Mouse (Mus musculus) intestine, embryonic 14.5 days (tissue): ENCODE measurements around the gene Rasef. TPM values are rescaled to one million over a fixed set of nuclear protein-coding genes. Genes with fewer than 3 reads are reported as not detected.
"Not testable (repeated sequence)": the region's sequence is repeated elsewhere in the genome, so short reads cannot be mapped to it uniquely, and the experiment has no call there.

Source experiments
- ATAC-seq: fragments of 200-750 bp; cut with Nextera tagmentation; replicated peaks from 2 replicates; pipeline ENCODE4 v1.8.0; 2017; ENCODE audit warnings: low read depth, moderate number of reproducible peaks, moderate TSS enrichment, moderate library complexity; ENCODE audit not compliant: low FRiP score, low TSS enrichment
- DNase-seq: peaks from one replicate; pipeline ENCODE4 v3.0.0-alpha.2; 2018; ENCODE audit warnings: low spot score
- H3K27ac ChIP-seq: fragments of 300-500 bp; sonication (generic); 2 replicates; pipeline ENCODE4 v1.5.1; 2014; ENCODE audit warnings: low read depth, mild to moderate bottlenecking, control low read depth
- H3K27me3 ChIP-seq: fragments of 300-500 bp; sonication (generic); replicated peaks from 2 replicates; pipeline ENCODE4 v1.6.1; 2014; ENCODE audit warnings: low read length, control low read depth; ENCODE audit not compliant: control insufficient read depth, insufficient read depth
- H3K36me3 ChIP-seq: fragments of 300-500 bp; sonication (generic); 2 replicates; pipeline ENCODE4 v1.6.1; 2014; ENCODE audit warnings: low read length, control low read depth; ENCODE audit not compliant: control insufficient read depth, insufficient read depth
- H3K4me1 ChIP-seq: fragments of 300-500 bp; sonication (generic); replicated peaks from 2 replicates; pipeline ENCODE4 v1.6.1; 2014; ENCODE audit warnings: low read length, control low read depth, mixed read lengths; ENCODE audit not compliant: control insufficient read depth, insufficient read depth
- H3K4me2 ChIP-seq: fragments of 300-500 bp; sonication (generic); 2 replicates; pipeline ENCODE4 v1.6.1; 2014; ENCODE audit warnings: low read length
- H3K4me3 ChIP-seq: fragments of 300-500 bp; sonication (generic); 2 replicates; pipeline ENCODE4 v1.5.1; 2014; ENCODE audit warnings: low read depth, low read length, control low read depth, mixed read lengths
- H3K9ac ChIP-seq: fragments of 300-500 bp; sonication (generic); 2 replicates; pipeline ENCODE4 v1.6.1; 2014; ENCODE audit warnings: mild to moderate bottlenecking, low read length
- H3K9me3 ChIP-seq: fragments of 300-500 bp; sonication (generic); 2 replicates; pipeline ENCODE4 v1.6.1; 2016; ENCODE audit warnings: low read length, control low read depth; ENCODE audit not compliant: control insufficient read depth
- WGBS: fragments of 180-500 bp; shearing (Covaris S2); extraction: QIAGEN DNeasy Blood & Tissue Kit; methylation state at CpG from one replicate; pipeline ENCODE4 v1.1.7; 2014; 5-methylcytosine and 5-hydroxymethylcytosine counted together
- polyA plus RNA-seq: library from polyadenylated mRNA; unstranded; fragments of >200 nt; fragmentation: Nextera tagmentation; extraction: Ambion mirVana; gene quantifications from 2 replicates; pipeline ENCODE4 v1.2.1, GENCODE M21; 2014

The Rasef gene
- polyA plus RNA-seq, 1 experiment from 2014 or later = 7.7 TPM

GRCm38 (mm10) chr4:73773831-73774810, 16.7 kb downstream of the Rasef start:
- no peak overlapping the region for H3K4me2 ChIP-seq
- no peaks in the 10 kb centered on the region for H3K9me3 ChIP-seq
- no peak overlapping the region for H3K9ac ChIP-seq
- no peak for DNase-seq
- no peaks in the 10 kb centered on the region for H3K27me3 ChIP-seq
- 0 out of 2 replicates have a peak, but pooled peaks cover 2% of the 10 kb centered on the region for H3K4me1 ChIP-seq
- H3K36me3 ChIP-seq = no peaks in the 10 kb centered on the region
- H3K4me3 ChIP-seq = no peak overlapping the region
- peak; percentile 74 for ATAC-seq
- WGBS = 45% methylated on average over 5 of the region's 5 CpGs
- peak overlapping the region; percentile 9; the same call in 1 of the 2 replicates for H3K27ac ChIP-seq

- no peak for ATAC-seq
- H3K36me3 ChIP-seq = no peaks in the 10 kb centered on the region
- 0 out of 2 replicates have a peak, but pooled peaks cover 2% of the 10 kb centered on the region for H3K4me1 ChIP-seq
- no peaks in the 10 kb centered on the region for H3K9me3 ChIP-seq
- H3K4me3 ChIP-seq = no peak overlapping the region
- no peak overlapping the region for H3K4me2 ChIP-seq
- no peak for DNase-seq
- no peaks in the 10 kb centered on the region for H3K27me3 ChIP-seq
- H3K27ac ChIP-seq = no peak overlapping the region
- no peak overlapping the region for H3K9ac ChIP-seq
Observed at GRCm38 (mm10) chr4:73772028-73772427, 18.8 kb downstream of the Rasef start.

GRCm38 (mm10) chr4:73770592-73770991, 20.2 kb downstream of the Rasef start:
- ATAC-seq (no peak), DNase-seq (no peak)
- H3K4me3 ChIP-seq = no peak overlapping the region

GRCm38 (mm10) chr4:73768156-73768555, 22.6 kb downstream of the Rasef start:
- Histone ChIP-seq H3K27ac (no peak overlapping the region), H3K9ac (no peak overlapping the region)
- WGBS = 76% methylated on average over 3 of the region's 3 CpGs

More at GRCm38 (mm10) chr4:73770592-73770991, 20.2 kb downstream of the Rasef start:
- Histone ChIP-seq H3K9me3 (no peaks in the 10 kb centered on the region), H3K4me1 (0 out of 2 replicates have a peak, but pooled peaks cover 2% of the 10 kb centered on the region), H3K9ac (no peak overlapping the region), H3K36me3 (no peaks in the 10 kb centered on the region), H3K4me2 (no peak overlapping the region), H3K27ac (no peak overlapping the region), H3K27me3 (no peaks in the 10 kb centered on the region)

GRCm38 (mm10) chr4:73748219-73748618, 42.6 kb downstream of the Rasef start:
- Histone ChIP-seq H3K9me3 (no peaks in the 10 kb centered on the region), H3K4me1 (no peaks in the 10 kb centered on the region), H3K27me3 (no peaks in the 10 kb centered on the region), H3K27ac (no peak overlapping the region), H3K9ac (no peak overlapping the region), H3K4me2 (no peak overlapping the region), H3K36me3 (no peaks in the 10 kb centered on the region), H3K4me3 (no peak overlapping the region)
- no peak for DNase-seq
- WGBS = 85% methylated on average over 5 of the region's 5 CpGs
- ATAC-seq = no peak

More at GRCm38 (mm10) chr4:73768156-73768555, 22.6 kb downstream of the Rasef start:
- ATAC-seq = no peak
- H3K4me2 ChIP-seq = no peak overlapping the region
- H3K4me3 ChIP-seq = no peak overlapping the region
- no peaks in the 10 kb centered on the region for H3K27me3 ChIP-seq
- H3K36me3 ChIP-seq = no peaks in the 10 kb centered on the region
- DNase-seq = no peak
- H3K4me1 ChIP-seq = no peaks in the 10 kb centered on the region
- no peaks in the 10 kb centered on the region for H3K9me3 ChIP-seq

- H3K27me3 ChIP-seq = no peaks in the 10 kb centered on the region
- no peaks in the 10 kb centered on the region for H3K36me3 ChIP-seq
- ATAC-seq = no peak
- H3K9me3 ChIP-seq = no peaks in the 10 kb centered on the region
- no peak for DNase-seq
- H3K4me3 ChIP-seq = no peak overlapping the region
- H3K4me1 ChIP-seq = no peaks in the 10 kb centered on the region
- H3K9ac ChIP-seq = no peak overlapping the region
- H3K4me2 ChIP-seq = no peak overlapping the region
- no peak overlapping the region for H3K27ac ChIP-seq
- 92% methylated on average over 3 of the region's 3 CpGs for WGBS
Observed at GRCm38 (mm10) chr4:73739439-73739838, 51.4 kb downstream of the Rasef start.

GRCm38 (mm10) chr4:73719819-73720218, 71.0 kb downstream of the Rasef start:
- DNase-seq = no peak
- H3K4me3 ChIP-seq = no peak overlapping the region
- no peaks in the 10 kb centered on the region for H3K27me3 ChIP-seq
- 0 out of 2 replicates have a peak, but pooled peaks have one; percentile 23 for ATAC-seq
- no peaks in the 10 kb centered on the region for H3K36me3 ChIP-seq
- H3K9me3 ChIP-seq = no peaks in the 10 kb centered on the region
- no peaks in the 10 kb centered on the region for H3K4me1 ChIP-seq
- no peak overlapping the region for H3K9ac ChIP-seq
- no peak overlapping the region for H3K27ac ChIP-seq
- no peak overlapping the region for H3K4me2 ChIP-seq

- H3K27ac ChIP-seq = no peak overlapping the region
- 74% methylated on average over 1 of the region's 1 CpGs for WGBS
- no peak overlapping the region for H3K4me3 ChIP-seq
- ATAC-seq (no peak), DNase-seq (no peak)
- no peaks in the 10 kb centered on the region for H3K27me3 ChIP-seq
- H3K9ac ChIP-seq = no peak overlapping the region
- no peaks in the 10 kb centered on the region for H3K36me3 ChIP-seq
- H3K4me1 ChIP-seq = no peaks in the 10 kb centered on the region
- H3K9me3 ChIP-seq = no peaks in the 10 kb centered on the region
- H3K4me2 ChIP-seq = no peak overlapping the region
Observed at GRCm38 (mm10) chr4:73718761-73719160, 72.0 kb downstream of the Rasef start.

- H3K9ac ChIP-seq, H3K4me2 ChIP-seq, H3K27ac ChIP-seq, ATAC-seq, H3K4me3 ChIP-seq, H3K36me3 ChIP-seq, H3K27me3 ChIP-seq, H3K4me1 ChIP-seq, H3K9me3 ChIP-seq, DNase-seq: not testable (repeated sequence)
- WGBS = no CpG with 5 or more reads among the region's 4 CpGs
Observed at GRCm38 (mm10) chr4:73683216-73683615, 107.6 kb downstream of the Rasef start, which contains the start of gene Gm428. Gene Gm428, plus strand, starts transcription at chr4:73683516.
